In genomic region chr6:137592582-137592981, GRCm38 (mm10) we compare ENCODE assay signal across 24 mouse cellular contexts.
"Had no signal": no experiment of that assay in that cellular context is flagged by ENCODE, and none has a peak within 500 bp of the region (broad histone marks: within the 10 kb centered on the region; RNA-seq: fewer than 3 reads in every experiment).

No protein-coding gene starts in this region.

- H3K27me3 ChIP-seq: heart, embryonic 12.5 days; hindbrain, embryonic 12.5 days; intestine, embryonic 15.5 days; limb, embryonic 12.5 days had no signal

- H3K4me1 ChIP-seq: heart, embryonic 12.5 days; hindbrain, embryonic 10.5 days; hindbrain, embryonic 12.5 days; intestine, embryonic 15.5 days; limb, embryonic 10.5 days; limb, embryonic 12.5 days had no signal

- ATAC-seq: hindbrain, embryonic 16.5 days; inflammation-experienced regulatory T-cells, adult 6 months; intestine, embryonic 15.5 days; intestine, postnatal 0 days had no signal

- H3K27ac ChIP-seq: gastrocnemius, adult 2 months; heart, embryonic 10.5 days; hindbrain, embryonic 10.5 days; hindbrain, embryonic 12.5 days; hindbrain, embryonic 14.5 days; intestine, embryonic 15.5 days; layer of hippocampus, adult 2 months; left cerebral cortex, adult 2 months; limb, embryonic 10.5 days; limb, embryonic 12.5 days had no signal

- H3K9me3 ChIP-seq: hindbrain, embryonic 10.5 days; intestine, embryonic 15.5 days; limb, embryonic 10.5 days had no signal

- H3K4me3 ChIP-seq: gastrocnemius, adult 2 months; heart, embryonic 10.5 days; heart, embryonic 12.5 days; hindbrain, embryonic 10.5 days; hindbrain, embryonic 12.5 days; intestine, embryonic 15.5 days; layer of hippocampus, adult 2 months; left cerebral cortex, adult 2 months; limb, embryonic 10.5 days; limb, embryonic 12.5 days had no signal

- H3K9ac ChIP-seq: heart, embryonic 12.5 days; hindbrain, embryonic 12.5 days; hindbrain, embryonic 14.5 days; intestine, embryonic 15.5 days; limb, embryonic 12.5 days had no signal

- DNase-seq: gastrocnemius, adult 2 months; gastrocnemius, postnatal 10 days; gastrocnemius, postnatal 25 days; heart, adult 18-20 months; heart, postnatal 4 days; kidney, adult 18-20 months; kidney, adult 9 months; kidney, postnatal 10 days; kidney, postnatal 25 days; liver had no signal

- H3K4me2 ChIP-seq: heart, embryonic 12.5 days; hindbrain, embryonic 12.5 days; hindbrain, embryonic 14.5 days; intestine, embryonic 15.5 days; limb, embryonic 12.5 days; liver, embryonic 11.5 days had no signal

- H3K36me3 ChIP-seq: heart, embryonic 10.5 days; heart, embryonic 12.5 days; hindbrain, embryonic 10.5 days; hindbrain, embryonic 12.5 days; intestine, embryonic 15.5 days; limb, embryonic 10.5 days; limb, embryonic 12.5 days had no signal
